Mouse (Mus musculus) embryonic fibroblast, embryonic 13.5 days (primary cell): ENCODE data around the gene Hspa1a.

Source experiments
- CTCF ChIP-seq: IDR thresholded peaks from 2 replicates; pipeline ENCODE4 v1.5.1; 2011; ENCODE audit warnings: mild to moderate bottlenecking, control low read depth, low read length, moderate library complexity, borderline replicate concordance; ENCODE audit not compliant: insufficient read depth
- POLR2A ChIP-seq: IDR thresholded peaks from 2 replicates; pipeline ENCODE4 v1.6.1; 2011; ENCODE audit warnings: low read depth, mild to moderate bottlenecking, control low read depth, low read length, moderate library complexity

GRCm38 (mm10) chr17:34997142-34997483 lies 25.2 kb upstream of the Hspa1a start:
- no peak for TF ChIP-seq CTCF
- no peak; the same call in 1 of the 2 replicates for TF ChIP-seq POLR2A
